Comparison of ENCODE assay signal across 10 mouse cellular contexts in the genomic region with DNA sequence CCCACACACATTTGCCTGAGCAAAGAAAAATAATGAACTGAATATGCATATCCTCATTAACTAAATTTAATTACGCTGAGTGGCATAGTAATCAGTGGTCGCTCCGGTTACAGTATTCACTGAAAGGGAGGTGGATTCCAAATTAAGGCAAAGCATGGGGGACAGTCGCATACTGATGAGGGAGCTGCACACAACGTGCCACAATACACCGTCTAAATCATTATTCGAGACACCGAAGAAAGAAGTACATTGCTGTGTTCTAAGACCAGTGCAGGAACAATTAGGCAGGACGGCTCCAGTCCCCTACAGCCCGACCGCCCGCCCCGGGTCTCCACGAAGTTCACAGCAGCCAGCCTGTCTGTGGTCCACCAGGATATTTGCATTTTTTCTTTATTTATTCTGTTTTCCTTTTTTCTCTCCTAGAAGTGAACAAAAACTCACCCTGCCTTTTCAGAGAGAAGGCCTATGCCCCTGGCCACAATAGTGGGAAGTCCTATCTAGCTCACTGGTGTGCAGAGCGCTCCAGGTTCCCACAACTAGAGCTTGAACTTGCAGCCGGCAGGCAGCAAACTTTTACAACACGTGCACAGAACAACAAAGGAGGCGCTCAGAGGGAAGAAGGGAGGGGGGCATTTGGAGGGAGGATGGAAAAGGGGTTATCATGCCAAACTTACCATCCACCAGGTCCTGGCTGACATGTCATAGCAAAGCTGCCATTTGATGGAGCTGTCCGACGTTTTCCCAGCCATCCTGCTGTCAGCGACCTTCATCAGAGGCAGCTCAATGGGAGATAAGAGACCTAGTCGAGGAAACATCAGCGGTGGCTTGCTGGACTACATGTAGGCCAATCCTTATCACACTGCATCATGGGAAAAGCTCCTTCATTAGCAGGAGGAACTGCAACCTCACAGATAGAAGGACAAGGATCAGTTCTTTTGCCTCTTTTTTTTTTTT. TPM values are rescaled to one million over a fixed set of nuclear protein-coding genes. Genes with fewer than 3 reads are reported as not detected.
DNase-seq lines count a peak whose midpoint lies in the region; ATAC-seq and TF ChIP-seq lines count a peak whose summit lies in the region.
"Had no signal": no experiment of that assay in that cellular context is flagged by ENCODE, and none has a peak within 500 bp of the region (broad histone marks: within the 10 kb centered on the region; RNA-seq: fewer than 3 reads in every experiment).

Gene Nfib, minus strand, starts transcription at position 910 of the 954 bp plus-strand sequence.

- no peak for TF ChIP-seq CTCF in layer of hippocampus, adult 2 months (conservative IDR thresholded peaks at IDR 0.05)

- no peaks in the 10 kb centered on the region for H3K4me1 ChIP-seq in intestine, embryonic 15.5 days (replicated peaks)
- peaks cover 39% of the 10 kb centered on the region for H3K4me1 ChIP-seq in neural tube, embryonic 13.5 days (replicated peaks)
- H3K4me1 ChIP-seq: liver, embryonic 15.5 days had no signal

- no peaks in the 10 kb centered on the region for H3K9me3 ChIP-seq in intestine, embryonic 15.5 days
- no peaks in the 10 kb centered on the region for H3K9me3 ChIP-seq in neural tube, embryonic 13.5 days
- H3K9me3 ChIP-seq: liver, embryonic 15.5 days had no signal

- no peaks in the 10 kb centered on the region for H3K27me3 ChIP-seq in intestine, embryonic 15.5 days (replicated peaks)
- no peaks in the 10 kb centered on the region for H3K27me3 ChIP-seq in neural tube, embryonic 13.5 days
- H3K27me3 ChIP-seq: liver, embryonic 15.5 days had no signal

- no peak within 1 kb of the TSS for H3K9ac ChIP-seq in intestine, embryonic 15.5 days
- H3K9ac ChIP-seq in neural tube, embryonic 13.5 days = peak within 1 kb of the TSS; percentile 31; the same call in 1 of the 2 replicates
- H3K9ac ChIP-seq: liver, embryonic 15.5 days had no signal

- no peak within 1 kb of the TSS for H3K4me2 ChIP-seq in intestine, embryonic 15.5 days (replicated peaks)
- H3K4me2 ChIP-seq in neural tube, embryonic 13.5 days = peak within 1 kb of the TSS; percentile 48
- H3K4me2 ChIP-seq: liver, embryonic 15.5 days had no signal

- H3K36me3 ChIP-seq in intestine, embryonic 15.5 days = no peaks in the 10 kb centered on the region
- H3K36me3 ChIP-seq in neural tube, embryonic 13.5 days = no peaks in the 10 kb centered on the region
- H3K36me3 ChIP-seq: G1E; liver, embryonic 15.5 days had no signal

- peak within 1 kb of the TSS; percentile 45 for H3K4me3 ChIP-seq in layer of hippocampus, adult 2 months
- no peak within 1 kb of the TSS for H3K4me3 ChIP-seq in intestine, embryonic 15.5 days (replicated peaks)
- H3K4me3 ChIP-seq in neural tube, embryonic 13.5 days = peak within 1 kb of the TSS; percentile 19
- H3K4me3 ChIP-seq: liver, embryonic 15.5 days had no signal

- peak within 1 kb of the TSS; percentile 46; the same call in 1 of the 2 replicates for H3K27ac ChIP-seq in layer of hippocampus, adult 2 months
- no peak within 1 kb of the TSS for H3K27ac ChIP-seq in intestine, embryonic 15.5 days
- H3K27ac ChIP-seq in neural tube, embryonic 13.5 days (replicated peaks) = peak within 1 kb of the TSS; percentile 69
- H3K27ac ChIP-seq: liver, embryonic 15.5 days had no signal

- ATAC-seq in intestine, embryonic 15.5 days = no peak
- ATAC-seq in neural tube, embryonic 13.5 days (ENCODE audit: low read depth) = peak; percentile 87

- no peak for DNase-seq in layer of hippocampus, adult 2 months (ENCODE audit: low spot score in 2 of 2)
- no peak for DNase-seq in layer of hippocampus, adult 11-12 months (ENCODE audit: low spot score)
- DNase-seq in brain, embryonic 18.5 days (ENCODE audit: low read depth, low spot score) = peak; percentile 32
- no peak for DNase-seq in gonadal fat pad, adult 2 months (ENCODE audit: low read depth)
- DNase-seq in testis, postnatal 10 days (ENCODE audit: low spot score) = no peak
- DNase-seq in kidney, postnatal 25 days = no peak

- 68% methylated on average over 23 of the region's 23 CpGs for WGBS in intestine, embryonic 15.5 days
- 24% methylated on average over 23 of the region's 23 CpGs for WGBS in neural tube, embryonic 13.5 days

RNA-seq across cellular contexts. Expression of gene Nfib, which starts in this region (rescaled TPM):
- 100 to 1,000 TPM; 174 to 186 TPM for total RNA-seq in layer of hippocampus, adult 2 months (2021)
- polyA plus RNA-seq in gonadal fat pad, adult 2 months (2012; rRNA removed) = 26.3 and 43.5 TPM in 2 replicates
- 41.1 and 41.4 TPM in 2 replicates for polyA plus RNA-seq in intestine, embryonic 15.5 days (2015; fragmentation: Nextera tagmentation; extraction: Ambion mirVana)
- 71.3 and 81.2 TPM in 2 replicates for polyA plus RNA-seq in neural tube, embryonic 13.5 days (2015; fragmentation: Nextera tagmentation; extraction: Ambion mirVana)
- polyA plus RNA-seq: G1E had no signal
